Mouse (Mus musculus) heart, embryonic 10.5 days (tissue): ENCODE results near the gene BC030867. TPM values are rescaled to one million over a fixed set of nuclear protein-coding genes. Genes with fewer than 3 reads are reported as not detected.

ENCODE experiments used
- DNase-seq: peaks from one replicate; pipeline ENCODE4 v3.0.0-alpha.2; 2017; ENCODE audit warnings: low spot score
- H3K27ac ChIP-seq: fragments of 300-500 bp; sonication (generic); 2 replicates; pipeline ENCODE4 v1.5.1; 2016; ENCODE audit warnings: mild to moderate bottlenecking
- H3K27me3 ChIP-seq: fragments of 300-500 bp; sonication (generic); 2 replicates; pipeline ENCODE4 v1.6.1; 2016; ENCODE audit warnings: mild to moderate bottlenecking; ENCODE audit not compliant: poor library complexity, insufficient read depth, severe bottlenecking
- H3K36me3 ChIP-seq: fragments of 300-500 bp; sonication (generic); 2 replicates; pipeline ENCODE4 v1.6.1; 2016; ENCODE audit warnings: mild to moderate bottlenecking, moderate library complexity
- H3K4me1 ChIP-seq: fragments of 300-500 bp; sonication (generic); 2 replicates; pipeline ENCODE4 v1.6.1; 2016; ENCODE audit warnings: mild to moderate bottlenecking
- H3K4me3 ChIP-seq: fragments of 300-500 bp; sonication (generic); 2 replicates; pipeline ENCODE4 v1.5.1; 2016; ENCODE audit warnings: mild to moderate bottlenecking, moderate library complexity
- H3K9me3 ChIP-seq: fragments of 300-500 bp; sonication (generic); 2 replicates; pipeline ENCODE4 v1.6.1; 2016; ENCODE audit warnings: mild to moderate bottlenecking, moderate library complexity
- WGBS: fragments of 180-500 bp; shearing (Covaris S2); methylation state at CpG from one replicate; pipeline ENCODE4 v1.1.7; 2016; 5-methylcytosine and 5-hydroxymethylcytosine counted together
- polyA plus RNA-seq: library from polyadenylated mRNA; unstranded; fragments of >200 nt; fragmentation: Nextera tagmentation; extraction: Ambion mirVana; gene quantifications from 2 replicates; pipeline ENCODE4 v1.2.1, GENCODE M21; 2016

BC030867 gene
- polyA plus RNA-seq, 1 experiment from 2014 or later = 19.4 TPM

- Histone ChIP-seq H3K27me3 (no peaks in the 10 kb centered on the region), H3K36me3 (no peaks in the 10 kb centered on the region), H3K9me3 (no peaks in the 10 kb centered on the region), H3K4me3 (peak overlapping the region; percentile 58), H3K4me1 (peaks cover 28% of the 10 kb centered on the region), H3K27ac (peak overlapping the region; percentile 83)
- WGBS = 1% methylated on average over 32 of the region's 32 CpGs
- peak; percentile 85 for DNase-seq
These were observed 3.7 kb upstream of the BC030867 start for GRCm38 (mm10) chr11:102244926-102245449.

DNA sequence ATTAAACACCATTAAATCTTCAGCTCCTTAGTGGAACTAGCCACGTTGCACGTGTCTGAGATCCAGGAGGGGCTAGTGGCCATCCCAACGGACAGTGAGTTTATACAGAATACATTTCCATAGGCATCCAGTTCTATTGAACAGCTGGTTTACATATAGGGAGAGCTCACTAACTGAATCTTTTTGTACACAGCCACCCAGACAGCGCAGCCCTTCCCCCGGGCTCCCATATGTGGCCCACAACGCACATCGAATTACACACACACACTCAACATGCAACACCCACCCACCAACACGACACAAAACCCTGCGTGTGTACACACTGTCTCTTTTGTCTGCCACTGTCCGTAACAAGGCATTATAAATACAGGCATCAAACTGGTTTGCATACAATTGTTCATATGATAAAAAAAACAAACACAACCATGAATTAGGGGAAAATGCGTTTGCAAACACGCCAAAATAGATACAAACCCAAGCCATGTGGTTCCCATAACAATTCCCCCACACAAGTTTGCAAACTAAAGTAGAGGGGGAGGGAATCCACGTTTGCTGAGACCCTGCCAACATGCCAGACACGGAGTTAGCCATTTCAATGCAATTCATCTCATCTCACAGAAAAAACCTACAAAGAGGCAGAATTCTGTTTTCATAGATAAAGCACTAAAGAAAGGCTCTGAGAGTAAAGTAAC, 3.0 kb upstream of the BC030867 start:
- no peak for DNase-seq
- H3K9me3 ChIP-seq = no peaks in the 10 kb centered on the region
- peak overlapping the region; percentile 58 for H3K4me3 ChIP-seq
- 69% methylated on average over 14 of the region's 14 CpGs for WGBS
- peaks cover 28% of the 10 kb centered on the region for H3K4me1 ChIP-seq
- peak overlapping the region; percentile 83 for H3K27ac ChIP-seq
- 0 out of 2 replicates have a peak, but pooled peaks cover under 1% of the 10 kb centered on the region for H3K36me3 ChIP-seq
- no peaks in the 10 kb centered on the region for H3K27me3 ChIP-seq

DNA sequence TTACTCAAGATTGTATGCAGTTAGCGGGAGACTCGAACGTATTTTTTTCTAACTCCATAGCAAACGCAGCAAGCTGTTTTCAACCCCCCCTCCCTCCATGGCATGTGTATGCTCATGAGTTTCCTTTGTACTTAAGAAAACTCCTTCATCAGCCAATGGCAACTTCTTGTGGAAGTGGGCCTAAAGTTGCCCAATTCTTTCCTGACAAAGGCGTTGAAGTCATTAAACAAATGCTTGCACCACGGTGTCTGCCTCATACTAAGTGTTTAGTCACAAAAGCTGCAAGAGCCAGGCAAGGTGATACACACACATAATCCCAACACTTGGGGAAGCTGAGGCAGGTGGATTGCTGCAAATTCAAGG, 2.4 kb upstream of the BC030867 start:
- Histone ChIP-seq H3K27ac (no peak overlapping the region), H3K4me1 (peaks cover 25% of the 10 kb centered on the region), H3K4me3 (no peak overlapping the region), H3K27me3 (no peaks in the 10 kb centered on the region), H3K9me3 (no peaks in the 10 kb centered on the region), H3K36me3 (peaks cover 5% of the 10 kb centered on the region; the same call in 1 of the 2 replicates)
- 89% methylated on average over 6 of the region's 6 CpGs for WGBS
- DNase-seq = no peak

DNA sequence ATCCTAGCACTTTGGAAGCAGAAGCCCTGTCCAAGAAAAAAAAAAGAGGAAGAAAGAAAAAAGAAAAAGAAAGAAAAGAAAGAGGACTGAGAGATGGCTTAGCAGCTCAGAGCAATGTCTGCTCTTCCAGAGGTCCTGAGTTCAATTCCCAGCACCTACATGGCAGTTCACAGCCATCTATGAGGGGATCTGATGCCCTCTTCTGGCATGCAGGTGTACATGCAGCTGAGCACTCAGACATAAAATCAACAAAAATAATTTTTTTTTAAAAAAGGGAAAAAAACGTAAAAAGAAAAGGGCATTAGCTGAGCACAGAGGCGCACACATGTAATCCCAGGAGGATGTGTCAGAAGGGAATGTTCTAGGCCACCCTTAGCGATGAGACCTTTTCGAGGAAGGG, 1.8 kb upstream of the BC030867 start:
- Histone ChIP-seq H3K4me3 (no peak overlapping the region), H3K27me3 (no peaks in the 10 kb centered on the region), H3K9me3 (no peaks in the 10 kb centered on the region), H3K27ac (no peak overlapping the region), H3K36me3 (peaks cover 11% of the 10 kb centered on the region), H3K4me1 (peaks cover 24% of the 10 kb centered on the region)
- 79% methylated on average over 4 of the region's 4 CpGs for WGBS
- DNase-seq = no peak

DNA sequence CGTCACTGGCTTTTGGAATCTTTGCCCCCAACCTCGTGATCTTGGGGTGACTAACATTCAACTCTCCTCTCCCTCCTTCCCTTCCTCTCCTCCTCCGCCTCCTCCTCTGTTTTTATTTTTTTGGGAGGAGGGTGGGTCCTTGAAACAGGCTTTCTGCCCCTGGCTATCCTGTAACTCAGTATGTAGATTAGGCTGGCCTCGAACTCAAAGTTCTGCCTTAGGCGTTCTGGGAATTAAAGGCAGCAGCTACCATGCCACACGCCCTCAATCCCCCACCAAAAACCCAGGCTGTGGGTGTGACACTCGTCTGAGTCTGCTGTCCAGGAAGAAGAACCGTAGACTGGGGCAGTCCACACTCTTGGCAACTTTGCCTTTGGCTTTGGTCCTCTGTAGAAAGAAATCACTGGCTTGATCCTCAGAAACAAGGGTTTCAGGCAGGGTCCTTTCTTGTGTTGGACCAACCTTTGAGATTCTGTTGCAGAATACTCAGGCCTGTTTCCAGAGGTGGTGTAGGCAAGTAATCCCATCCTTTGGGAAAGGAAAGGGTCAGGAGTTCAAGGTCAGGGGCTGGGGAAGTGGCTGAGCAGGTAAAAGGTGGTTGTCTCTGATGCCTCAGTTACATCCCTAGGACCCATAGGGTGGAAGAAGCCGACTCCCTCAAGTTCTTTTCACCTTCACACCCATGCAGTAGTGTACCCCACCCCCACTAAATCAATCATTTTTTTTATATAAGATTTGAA, 839 bp downstream of the BC030867 start:
- H3K36me3 ChIP-seq = peaks cover 16% of the 10 kb centered on the region
- peak overlapping the region; percentile 81 for H3K4me3 ChIP-seq
- 14% methylated on average over 9 of the region's 9 CpGs for WGBS
- DNase-seq = no peak
- peaks cover 33% of the 10 kb centered on the region for H3K4me1 ChIP-seq
- H3K27me3 ChIP-seq = no peaks in the 10 kb centered on the region
- no peaks in the 10 kb centered on the region for H3K9me3 ChIP-seq
- H3K27ac ChIP-seq = peak overlapping the region; percentile 87

DNA sequence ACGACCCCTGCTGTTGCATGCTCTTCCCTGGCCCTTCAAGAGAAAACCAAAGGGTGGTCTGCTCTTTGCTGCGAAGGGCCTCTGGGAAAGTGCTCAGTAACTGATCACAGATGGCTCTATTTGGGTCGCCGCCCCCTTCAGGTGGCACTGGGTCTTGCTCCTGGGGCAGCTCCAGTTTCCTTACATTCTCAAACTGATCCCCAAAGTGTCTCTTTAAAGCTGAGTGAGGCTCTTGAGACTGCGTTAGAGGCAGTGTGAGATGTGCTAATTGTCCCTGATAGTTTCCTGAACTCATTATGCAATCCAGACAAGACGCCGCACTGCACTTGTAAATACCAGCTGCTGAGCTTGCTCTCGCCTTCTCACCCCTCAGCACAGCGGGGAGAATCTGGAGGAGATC, 8.8 kb downstream of the BC030867 start:
- 36% methylated on average over 9 of the region's 9 CpGs for WGBS
- Histone ChIP-seq H3K4me1 (peaks cover 46% of the 10 kb centered on the region), H3K27me3 (no peaks in the 10 kb centered on the region), H3K4me3 (no peak overlapping the region), H3K27ac (peak overlapping the region; percentile 43; the same call in 1 of the 2 replicates), H3K9me3 (no peaks in the 10 kb centered on the region), H3K36me3 (peaks cover 55% of the 10 kb centered on the region)
- no peak for DNase-seq

DNA sequence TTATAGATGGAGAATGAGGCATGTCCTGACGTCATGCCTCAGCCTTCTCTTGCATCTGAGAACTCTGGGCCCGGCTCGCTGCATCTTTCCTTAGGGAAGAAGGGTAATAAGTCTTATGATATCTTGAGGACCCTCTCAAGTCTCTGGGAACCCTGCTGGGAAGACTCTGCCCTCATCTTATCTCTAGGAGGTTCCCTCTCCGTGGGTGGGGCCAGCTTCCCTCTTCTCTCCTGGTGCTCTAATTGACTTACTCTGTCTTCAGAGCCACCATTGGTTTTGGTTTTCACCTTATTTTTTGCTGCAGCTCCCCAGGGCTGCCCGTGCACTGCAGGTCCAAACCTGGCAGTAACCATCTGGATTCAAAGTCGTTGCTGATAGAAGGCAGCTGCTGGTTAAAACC, 9.4 kb downstream of the BC030867 start:
- no peak overlapping the region for H3K4me3 ChIP-seq

DNA sequence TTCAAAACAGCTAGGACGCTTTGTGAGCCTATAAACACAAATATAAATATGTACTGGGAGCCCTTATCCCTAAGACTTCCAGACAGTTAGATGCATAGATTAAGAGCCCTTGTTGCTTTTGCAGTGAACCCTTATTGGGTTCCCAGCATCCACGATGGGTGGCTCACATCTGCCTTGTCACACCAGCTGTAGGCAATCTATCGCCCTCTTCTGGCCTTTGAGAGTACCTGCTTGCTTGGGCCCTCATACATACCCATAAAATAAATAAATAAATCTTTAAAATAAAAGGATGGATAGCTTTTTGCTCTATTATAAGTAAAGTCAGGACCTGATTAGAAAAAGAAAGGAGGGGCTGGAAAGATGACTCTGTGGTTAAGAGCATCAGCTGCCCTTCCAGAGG, 9.8 kb downstream of the BC030867 start:
- Histone ChIP-seq H3K4me1 (peaks cover 45% of the 10 kb centered on the region), H3K27me3 (no peaks in the 10 kb centered on the region), H3K27ac (no peak overlapping the region), H3K4me3 (no peak overlapping the region), H3K9me3 (no peaks in the 10 kb centered on the region), H3K36me3 (peaks cover 63% of the 10 kb centered on the region)
- WGBS = 89% methylated on average over 3 of the region's 3 CpGs
- DNase-seq = no peak

More for the DNA sequence above, 9.4 kb downstream of the BC030867 start:
- H3K9me3 ChIP-seq = no peaks in the 10 kb centered on the region
- WGBS = 64% methylated on average over 6 of the region's 6 CpGs
- peaks cover 46% of the 10 kb centered on the region for H3K4me1 ChIP-seq
- no peak for DNase-seq
- no peaks in the 10 kb centered on the region for H3K27me3 ChIP-seq
- H3K27ac ChIP-seq = no peak overlapping the region
- H3K36me3 ChIP-seq = peaks cover 59% of the 10 kb centered on the region

DNA sequence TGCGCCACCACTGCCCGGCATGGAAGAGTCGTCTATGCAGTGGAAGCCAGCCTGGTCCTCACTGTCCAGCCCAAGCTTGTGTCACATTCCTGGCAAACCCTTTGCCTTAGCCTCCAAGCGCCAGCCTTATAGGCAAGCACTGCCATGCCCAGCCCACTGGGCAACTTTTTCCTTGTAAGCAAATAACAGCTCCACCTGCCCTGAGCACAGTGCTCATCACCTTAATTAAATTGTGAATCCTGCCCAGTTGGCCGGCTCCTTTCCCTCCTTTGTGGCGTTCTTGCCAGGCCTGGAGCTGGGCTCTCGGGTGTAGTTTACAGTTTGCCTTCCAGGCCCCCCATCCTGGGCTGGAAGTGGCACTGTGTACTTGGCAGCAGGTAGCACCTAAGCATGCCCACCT, 14.5 kb downstream of the BC030867 start:
- no peak overlapping the region for H3K4me3 ChIP-seq
- no peaks in the 10 kb centered on the region for H3K9me3 ChIP-seq
- peaks cover 60% of the 10 kb centered on the region for H3K36me3 ChIP-seq
- no peak overlapping the region for H3K27ac ChIP-seq
- WGBS = 92% methylated on average over 7 of the region's 7 CpGs
- 0 out of 2 replicates have a peak, but pooled peaks cover 4% of the 10 kb centered on the region for H3K27me3 ChIP-seq
- DNase-seq = no peak
- peaks cover 23% of the 10 kb centered on the region for H3K4me1 ChIP-seq

- peak overlapping the region; percentile 62 for H3K27ac ChIP-seq
- H3K4me1 ChIP-seq = peaks cover 30% of the 10 kb centered on the region
- peaks cover 38% of the 10 kb centered on the region for H3K36me3 ChIP-seq
- no peaks in the 10 kb centered on the region for H3K9me3 ChIP-seq
- no peak overlapping the region for H3K4me3 ChIP-seq
- no peak for DNase-seq
- H3K27me3 ChIP-seq = 0 out of 2 replicates have a peak, but pooled peaks cover 11% of the 10 kb centered on the region
- 58% methylated on average over 14 of the region's 14 CpGs for WGBS
These were observed 17.1 kb downstream of the BC030867 start for GRCm38 (mm10) chr11:102265816-102266215.

- Histone ChIP-seq H3K36me3 (peaks cover 32% of the 10 kb centered on the region), H3K4me1 (peaks cover 30% of the 10 kb centered on the region), H3K27ac (0 out of 2 replicates have a peak overlapping the region, but pooled peaks have one; percentile 62), H3K4me3 (no peak overlapping the region), H3K9me3 (no peaks in the 10 kb centered on the region), H3K27me3 (0 out of 2 replicates have a peak, but pooled peaks cover 11% of the 10 kb centered on the region)
- WGBS = 86% methylated on average over 8 of the region's 8 CpGs
- no peak for DNase-seq
These were observed 18.1 kb downstream of the BC030867 start for GRCm38 (mm10) chr11:102266631-102267355.

- WGBS = 6% methylated on average over 11 of the region's 11 CpGs
- no peak for DNase-seq
- Histone ChIP-seq H3K4me3 (peak overlapping the region; percentile 6; the same call in 1 of the 2 replicates), H3K4me1 (peaks cover 30% of the 10 kb centered on the region), H3K36me3 (peaks cover 25% of the 10 kb centered on the region), H3K9me3 (no peaks in the 10 kb centered on the region), H3K27ac (peak overlapping the region; percentile 57), H3K27me3 (0 out of 2 replicates have a peak, but pooled peaks cover 11% of the 10 kb centered on the region)
These were observed 18.8 kb downstream of the BC030867 start for GRCm38 (mm10) chr11:102267480-102267879.
